Mouse (Mus musculus) heart, adult 2 months (tissue): ENCODE results near the gene 3110040M04Rik. TPM values are rescaled to one million over a fixed set of nuclear protein-coding genes. Genes with fewer than 3 reads are reported as not detected.

Experiments
- DNase-seq, 2 experiments: peaks; one replicate each; pipeline ENCODE4 v3.0.0; 2021
- H3K27ac ChIP-seq: fragments of 200-600 bp; 2 replicates; pipeline ENCODE4 v1.8.1; 2022
- H3K27me3 ChIP-seq: fragments of 200-500 bp; 2 replicates; pipeline ENCODE4 v1.6.1; 2012; ENCODE audit warnings: mild to moderate bottlenecking, low read length, inconsistent platforms, mixed read lengths; ENCODE audit not compliant: control insufficient read depth, insufficient read depth
- H3K36me3 ChIP-seq: fragments of 200-500 bp; 2 replicates; pipeline ENCODE4 v1.6.1; 2012; ENCODE audit warnings: low read length, inconsistent platforms; ENCODE audit not compliant: control insufficient read depth, insufficient read depth
- H3K4me1 ChIP-seq: fragments of 200-500 bp; 2 replicates; pipeline ENCODE4 v1.6.1; 2011; ENCODE audit warnings: low read length; ENCODE audit not compliant: control insufficient read depth, insufficient read depth
- H3K4me3 ChIP-seq: fragments of 200-600 bp; 2 replicates; pipeline ENCODE4 v1.8.1; 2022
- H3K79me2 ChIP-seq: fragments of 200-500 bp; replicated peaks from 2 replicates; pipeline ENCODE4 v1.6.1; 2012; ENCODE audit warnings: mild to moderate bottlenecking, inconsistent platforms, low read length, moderate library complexity, mixed read lengths; ENCODE audit not compliant: control insufficient read depth, insufficient read depth
- H3K9ac ChIP-seq: fragments of 200-500 bp; 2 replicates; pipeline ENCODE4 v1.6.1; 2012; ENCODE audit warnings: low read depth, mild to moderate bottlenecking, control low read depth, inconsistent platforms, low read length, mixed read lengths
- CTCF ChIP-seq: fragments of 200-600 bp; IDR thresholded peaks from 2 replicates; pipeline ENCODE4 v1.8.1; 2022; ENCODE audit warnings: antibody characterized with exemption, mild to moderate bottlenecking, moderate library complexity
- EP300 ChIP-seq: fragments of 200-500 bp; IDR thresholded peaks from 2 replicates; pipeline ENCODE4 v1.6.1; 2011; ENCODE audit warnings: low read depth, low read length, control low read depth; ENCODE audit not compliant: insufficient read depth
- POLR2A ChIP-seq: fragments of 200-500 bp; IDR thresholded peaks from 2 replicates; pipeline ENCODE4 v1.6.1; 2011; ENCODE audit warnings: mild to moderate bottlenecking, low read depth, low read length, control low read depth; ENCODE audit not compliant: insufficient read depth
- WGBS: fragments of 180-500 bp; shearing (Covaris S2); methylation state at CpG from one replicate; pipeline ENCODE4 v1.1.7; 2018; 5-methylcytosine and 5-hydroxymethylcytosine counted together
- intact Hi-C: fragments of 180-260 bp; cut with DNase I; formaldehyde crosslinking; loops from one replicate; pipeline ENCODE4 v1.15.1; 2025
- polyA plus RNA-seq: library from polyadenylated mRNA; depleted of rRNA; stranded (reverse); fragments of >200 nt; gene quantifications from 2 replicates; pipeline ENCODE4 v1.2.3, GENCODE M21; 2012
- total RNA-seq, 2 experiments: library from RNA; stranded (reverse); gene quantifications; 2 replicates each; pipeline ENCODE4 v1.2.3; 2021

The 3110040M04Rik gene
- total and polyA plus RNA-seq, 3 experiments = not detected

GRCm38 (mm10) chr1:151158857-151159510 is 44.9 kb upstream of the 3110040M04Rik start:
- DNase-seq = no peak
- Histone ChIP-seq H3K4me3 (no peak overlapping the region), H3K36me3 (no peaks in the 10 kb centered on the region; the same call in 1 of the 2 replicates), H3K79me2 (no peaks in the 10 kb centered on the region), H3K27ac (no peak overlapping the region), H3K27me3 (no peaks in the 10 kb centered on the region), H3K4me1 (no peaks in the 10 kb centered on the region; the same call in 1 of the 2 replicates), H3K9ac (no peak overlapping the region)
- intact Hi-C loops = no loop called here
- 93% methylated on average over 2 of the region's 2 CpGs for WGBS
- TF ChIP-seq CTCF = no peak
- no peak for TF ChIP-seq EP300
- TF ChIP-seq POLR2A = no peak

- Histone ChIP-seq H3K27me3 (no peaks in the 10 kb centered on the region), H3K36me3 (no peaks in the 10 kb centered on the region), H3K4me3 (no peak overlapping the region), H3K9ac (no peak overlapping the region), H3K4me1 (no peaks in the 10 kb centered on the region; the same call in 1 of the 2 replicates), H3K79me2 (no peaks in the 10 kb centered on the region), H3K27ac (no peak overlapping the region)
- TF ChIP-seq EP300 = no peak
- TF ChIP-seq CTCF = no peak
- TF ChIP-seq POLR2A = no peak
- 46% methylated on average over 8 of the region's 8 CpGs for WGBS
- no peak for DNase-seq
- intact Hi-C loops = no loop called here
Measured at GRCm38 (mm10) chr1:151166031-151166430, 37.9 kb upstream of the 3110040M04Rik start.

- TF ChIP-seq POLR2A (no peak), EP300 (no peak), CTCF (no peak)
- Histone ChIP-seq H3K79me2 (no peaks in the 10 kb centered on the region), H3K4me1 (peaks cover 1% of the 10 kb centered on the region), H3K4me3 (no peak overlapping the region), H3K27ac (no peak overlapping the region), H3K27me3 (no peaks in the 10 kb centered on the region), H3K36me3 (no peaks in the 10 kb centered on the region), H3K9ac (no peak overlapping the region)
- 52% methylated on average over 12 of the region's 12 CpGs for WGBS
- DNase-seq = no peak
- intact Hi-C loops = no loop called here
Measured at GRCm38 (mm10) chr1:151167297-151168047, 36.4 kb upstream of the 3110040M04Rik start.

GRCm38 (mm10) chr1:151168637-151169036 is 35.3 kb upstream of the 3110040M04Rik start:
- 70% methylated on average over 3 of the region's 3 CpGs for WGBS
- TF ChIP-seq EP300 (no peak), CTCF (no peak), POLR2A (no peak)
- Histone ChIP-seq H3K4me1 (peaks cover 1% of the 10 kb centered on the region), H3K79me2 (no peaks in the 10 kb centered on the region), H3K27ac (no peak overlapping the region), H3K36me3 (no peaks in the 10 kb centered on the region), H3K27me3 (no peaks in the 10 kb centered on the region), H3K9ac (no peak overlapping the region), H3K4me3 (no peak overlapping the region)
- intact Hi-C loops = no loop called here
- DNase-seq = no peak

- Histone ChIP-seq H3K79me2 (no peaks in the 10 kb centered on the region), H3K27me3 (no peaks in the 10 kb centered on the region), H3K9ac (no peak overlapping the region), H3K36me3 (no peaks in the 10 kb centered on the region), H3K4me1 (peaks cover 1% of the 10 kb centered on the region), H3K27ac (peak overlapping the region; percentile 72), H3K4me3 (no peak overlapping the region)
- WGBS = 68% methylated on average over 2 of the region's 2 CpGs
- TF ChIP-seq EP300 (peak; percentile 92), POLR2A (no peak), CTCF (no peak)
- intact Hi-C loops = loop anchor here (1.0 to 5.0 kb wide), 2 partner anchors 80 to 171 kb away; no protein-coding TSS in a partner anchor
- peak in 1 of 2 experiments; percentile 68 for DNase-seq
Measured at GRCm38 (mm10) chr1:151171572-151172461, 32.1 kb upstream of the 3110040M04Rik start.
